Comparison of ENCODE assay signal across 13 mouse cellular contexts in genomic region chr7:101074170-101074767, GRCm38 (mm10). TPM values are rescaled to one million over a fixed set of nuclear protein-coding genes. Genes with fewer than 3 reads are reported as not detected.
A peak's percentile ranks its signal among the peaks of the same experiment; 100 is the strongest.
DNase-seq lines count a peak whose midpoint lies in the region; ATAC-seq and TF ChIP-seq lines count a peak whose summit lies in the region.
"Had no signal": no experiment of that assay in that cellular context is flagged by ENCODE, and none has a peak within 500 bp of the region (broad histone marks: within the 10 kb centered on the region; RNA-seq: fewer than 3 reads in every experiment).

No protein-coding gene starts in this region.

- no peaks in the 10 kb centered on the region for H3K36me3 ChIP-seq in liver, embryonic 11.5 days (ENCODE audit: control insufficient read depth, insufficient read depth, low read length)
- H3K36me3 ChIP-seq in kidney, embryonic 14.5 days (ENCODE audit: control insufficient read depth, insufficient read depth, low read length): no peaks in the 10 kb centered on the region
- no peaks in the 10 kb centered on the region for H3K36me3 ChIP-seq in liver, embryonic 14.5 days (replicated peaks; ENCODE audit: control insufficient read depth, insufficient read depth, low read depth)
- H3K36me3 ChIP-seq: midbrain, embryonic 15.5 days; neural tube, embryonic 12.5 days had no signal

- DNase-seq in adrenal gland, postnatal 10 days: peak; percentile 43
- no peak for DNase-seq in adrenal gland, postnatal 4 days (ENCODE audit: low spot score in 2 of 2)
- DNase-seq in liver: peak; percentile 33
- DNase-seq in liver, embryonic 11.5 days (ENCODE audit: low spot score): no peak
- no peak for DNase-seq in liver, embryonic 14.5 days (ENCODE audit: low read depth in 3 of 3, low spot score in 3 of 3)
- DNase-seq in spleen, postnatal 36 days (ENCODE audit: low spot score in 2 of 2): no peak
- DNase-seq in cerebellum, adult 9-11 months: no peak
- DNase-seq: lung, adult 18-20 months; thymus, postnatal 25 days had no signal

- H3K4me3 ChIP-seq in liver, embryonic 11.5 days (ENCODE audit: low read depth, low read length): no peak overlapping the region
- no peak overlapping the region for H3K4me3 ChIP-seq in kidney, embryonic 14.5 days (ENCODE audit: low read length)
- H3K4me3 ChIP-seq in liver, embryonic 14.5 days (ENCODE audit: insufficient read depth in 1 of 2, low read depth in 2 of 2, low read length in 2 of 2): no peak overlapping the region
- H3K4me3 ChIP-seq: erythroblast, embryonic 14.5 days; midbrain, embryonic 15.5 days; neural tube, embryonic 12.5 days had no signal

- no peak overlapping the region for H3K9ac ChIP-seq in liver, embryonic 11.5 days (ENCODE audit: low read depth, low read length)
- no peak overlapping the region; the same call in 1 of the 2 replicates for H3K9ac ChIP-seq in kidney, embryonic 14.5 days (ENCODE audit: low read depth, low read length)
- H3K9ac ChIP-seq in liver, embryonic 14.5 days (replicated peaks): no peak overlapping the region
- H3K9ac ChIP-seq: midbrain, embryonic 15.5 days; neural tube, embryonic 12.5 days had no signal

- TF ChIP-seq CTCF in liver, embryonic 14.5 days (IDR thresholded peaks at IDR 0.05; ENCODE audit: low read depth): no peak

- no peak overlapping the region; the same call in 1 of the 2 replicates for H3K27ac ChIP-seq in liver, embryonic 11.5 days (ENCODE audit: low read depth, low read length)
- H3K27ac ChIP-seq in kidney, embryonic 14.5 days (ENCODE audit: low read depth, low read length): peak overlapping the region; percentile 37; the same call in 1 of the 2 replicates
- no peak overlapping the region for H3K27ac ChIP-seq in liver, embryonic 14.5 days
- H3K27ac ChIP-seq: midbrain, embryonic 15.5 days; neural tube, embryonic 12.5 days had no signal

- no peak for TF ChIP-seq EP300 in liver, embryonic 14.5 days (IDR thresholded peaks at IDR 0.05; ENCODE audit: low read depth)

- no peak overlapping the region; the same call in 1 of the 2 replicates for H3K4me2 ChIP-seq in liver, embryonic 11.5 days
- H3K4me2 ChIP-seq in kidney, embryonic 14.5 days (replicated peaks; ENCODE audit: low read depth, low read length): no peak overlapping the region
- no peak overlapping the region for H3K4me2 ChIP-seq in liver, embryonic 14.5 days (ENCODE audit: low read depth)
- H3K4me2 ChIP-seq: midbrain, embryonic 15.5 days; neural tube, embryonic 12.5 days had no signal

- no peaks in the 10 kb centered on the region for H3K9me3 ChIP-seq in liver, embryonic 11.5 days (ENCODE audit: control insufficient read depth, low read length)
- no peaks in the 10 kb centered on the region for H3K9me3 ChIP-seq in kidney, embryonic 14.5 days (ENCODE audit: control insufficient read depth, low read length)
- no peaks in the 10 kb centered on the region for H3K9me3 ChIP-seq in liver, embryonic 14.5 days (ENCODE audit: control insufficient read depth, low read length)
- H3K9me3 ChIP-seq: midbrain, embryonic 15.5 days; neural tube, embryonic 12.5 days had no signal

- H3K4me1 ChIP-seq in liver, embryonic 11.5 days (replicated peaks; ENCODE audit: control insufficient read depth, insufficient read depth, low read length): peaks cover 31% of the 10 kb centered on the region
- peaks cover 7% of the 10 kb centered on the region; the same call in 1 of the 2 replicates for H3K4me1 ChIP-seq in kidney, embryonic 14.5 days (ENCODE audit: control insufficient read depth, insufficient read depth, low read length)
- H3K4me1 ChIP-seq in liver, embryonic 14.5 days (replicated peaks; ENCODE audit: control insufficient read depth in 2 of 2, insufficient read depth in 2 of 2, low read length in 1 of 2): peaks cover 0 to 39% of the 10 kb centered on the region in 2 experiments; a peak in 3 of 4 replicates
- H3K4me1 ChIP-seq: midbrain, embryonic 15.5 days; neural tube, embryonic 12.5 days had no signal

- ATAC-seq in liver, embryonic 11.5 days (replicated peaks; ENCODE audit: low FRiP score): no peak
- no peak for ATAC-seq in kidney, embryonic 14.5 days (ENCODE audit: low FRiP score, low TSS enrichment)
- 0 out of 2 replicates have a peak, but pooled peaks have one; percentile 41 for ATAC-seq in liver, embryonic 14.5 days (ENCODE audit: insufficient read depth)
- ATAC-seq: midbrain, embryonic 15.5 days had no signal

- WGBS in liver, embryonic 11.5 days: 40% methylated on average over 8 of the region's 8 CpGs
- WGBS in kidney, embryonic 14.5 days: 45% methylated on average over 8 of the region's 8 CpGs
- 20% methylated on average over 8 of the region's 8 CpGs for WGBS in liver, embryonic 14.5 days (ENCODE audit: insufficient replicate concordance)

- H3K27me3 ChIP-seq in liver, embryonic 11.5 days (replicated peaks; ENCODE audit: control insufficient read depth, insufficient read depth, low read length): no peaks in the 10 kb centered on the region
- no peaks in the 10 kb centered on the region for H3K27me3 ChIP-seq in kidney, embryonic 14.5 days (ENCODE audit: control insufficient read depth, insufficient read depth, low read length)
- H3K27me3 ChIP-seq in liver, embryonic 14.5 days (ENCODE audit: control insufficient read depth, insufficient read depth, low read length): no peaks in the 10 kb centered on the region
- H3K27me3 ChIP-seq: midbrain, embryonic 15.5 days; neural tube, embryonic 12.5 days had no signal

RNA-seq across cellular contexts. Expression of gene Fchsd2, which starts 18.4 kb away (rescaled TPM):
- total RNA-seq in adrenal gland, postnatal 10 days (2021): 10 to 100 TPM; 22.1 to 30.2 TPM
- 10 to 100 TPM; 37.8 to 39.9 TPM for total RNA-seq in adrenal gland, postnatal 4 days (2021)
- 14.2 and 14.4 TPM in 2 replicates for polyA plus RNA-seq in liver, embryonic 11.5 days (2014; fragmentation: Nextera tagmentation; extraction: Ambion mirVana)
- polyA plus RNA-seq in kidney, embryonic 14.5 days (2014; fragmentation: Nextera tagmentation; extraction: Ambion mirVana): 20.5 and 35.5 TPM in 2 replicates
- polyA plus RNA-seq in liver, embryonic 14.5 days (2012; rRNA removed): 2.4 and 3.3 TPM in 2 replicates
- polyA plus RNA-seq in liver, embryonic 14.5 days (2014; fragmentation: Nextera tagmentation; extraction: Ambion mirVana): 3.1 and 3.4 TPM in 2 replicates

Comparison
In these comparisons a context has a peak if more than half of its experiments do, and no peak if none do; other contexts are left out.
1. DNase-seq: peak in adrenal gland, postnatal 10 days (single experiment) and liver (single experiment); none in adrenal gland, postnatal 4 days (0 of 2), liver, embryonic 11.5 days (single experiment), liver, embryonic 14.5 days (0 of 3), spleen, postnatal 36 days (0 of 2) and cerebellum, adult 9-11 months (single experiment).